Mouse (Mus musculus) C2C12 (cell line): ENCODE data around the gene Gale.

Experiments used
- CEBPB ChIP-seq: IDR thresholded peaks from one replicate; pipeline ENCODE4 v1.6.1; 2011; ENCODE audit warnings: low read depth, mild to moderate bottlenecking, control low read depth, moderate library complexity
- CTCF ChIP-seq: IDR thresholded peaks from one replicate; pipeline ENCODE4 v1.5.1; 2011; ENCODE audit not compliant: control insufficient read depth, insufficient read depth, insufficient read length
- MAX ChIP-seq: IDR thresholded peaks from one replicate; pipeline ENCODE4 v1.6.1; 2011; ENCODE audit warnings: mild to moderate bottlenecking, control low read depth
- MYOD1 ChIP-seq: IDR thresholded peaks from one replicate; pipeline ENCODE4 v1.6.1; 2011; ENCODE audit warnings: low read depth; ENCODE audit not compliant: control insufficient read depth, insufficient read length

DNA sequence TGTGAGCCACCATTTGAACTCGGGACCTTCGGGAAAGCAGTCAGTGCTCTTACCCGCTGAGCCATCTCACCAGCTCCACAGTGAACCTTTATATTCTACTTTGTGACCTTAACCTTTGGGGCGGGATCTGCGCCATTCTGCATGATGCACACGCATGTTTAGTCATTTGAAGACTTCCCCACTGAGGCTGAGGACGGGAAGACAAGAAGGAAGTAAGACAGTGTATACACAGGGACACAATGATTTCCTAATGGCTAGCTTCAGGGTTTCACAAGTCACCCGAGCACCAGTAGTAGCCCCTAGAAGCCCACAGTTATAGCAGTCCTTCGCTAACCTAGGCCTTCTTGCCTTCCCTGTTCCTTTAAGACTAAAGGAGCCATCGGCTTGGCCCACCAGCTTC lies 17.8 kb upstream of the Gale start:
- TF ChIP-seq CTCF (no peak), CEBPB (no peak), MAX (no peak), MYOD1 (no peak)
